Mouse (Mus musculus): ENCODE measurements around the gene Lcorl. TPM values are rescaled to one million over a fixed set of nuclear protein-coding genes. Genes with fewer than 3 reads are reported as not detected.
"Not testable (repeated sequence)": the region's sequence is repeated elsewhere in the genome, so short reads cannot be mapped to it uniquely, and the experiment has no call there.

Lcorl gene
- total RNA-seq, 2 experiments from 2014 or later, result 7.6 to 8.4 TPM

GRCm38 (mm10) chr5:45733751-45734150 lies 123.7 kb downstream of the Lcorl start:
- intact Hi-C loops (cut with DNase I), result no loop called here
- no peak for DNase-seq (ENCODE audit: low spot score)

- no peak for DNase-seq (ENCODE audit: low spot score)
- intact Hi-C loops (cut with DNase I), result no loop called here
Measured at GRCm38 (mm10) chr5:45718848-45719488, 138.4 kb downstream of the Lcorl start.

GRCm38 (mm10) chr5:45709653-45710052 lies 147.8 kb downstream of the Lcorl start:
- intact Hi-C loops (cut with DNase I), result no loop called here
- DNase-seq (ENCODE audit: low spot score), result no peak

GRCm38 (mm10) chr5:45706811-45707210 lies 150.6 kb downstream of the Lcorl start:
- intact Hi-C loops (cut with DNase I), result no loop called here
- DNase-seq (ENCODE audit: low spot score), result no peak

GRCm38 (mm10) chr5:45691678-45692077 lies 165.7 kb downstream of the Lcorl start:
- intact Hi-C loops (cut with DNase I), result no loop called here
- no peak for DNase-seq (ENCODE audit: low spot score)

- no peak for DNase-seq (ENCODE audit: low spot score)
- intact Hi-C loops (cut with DNase I), result no loop called here
Measured at GRCm38 (mm10) chr5:45690802-45691201, 166.6 kb downstream of the Lcorl start.

GRCm38 (mm10) chr5:45689152-45689551 lies 168.3 kb downstream of the Lcorl start:
- no peak for DNase-seq (ENCODE audit: low spot score)
- intact Hi-C loops (cut with DNase I), result no loop called here

GRCm38 (mm10) chr5:45686223-45686622 lies 171.2 kb downstream of the Lcorl start:
- no peak for DNase-seq (ENCODE audit: low spot score)
- intact Hi-C loops (cut with DNase I), result no loop called here

GRCm38 (mm10) chr5:45685243-45685642 lies 172.2 kb downstream of the Lcorl start:
- intact Hi-C loops (cut with DNase I), result no loop called here
- DNase-seq (ENCODE audit: low spot score), result no peak

GRCm38 (mm10) chr5:45683388-45683787 lies 174.0 kb downstream of the Lcorl start:
- DNase-seq (ENCODE audit: low spot score), result no peak
- intact Hi-C loops (cut with DNase I), result no loop called here

- intact Hi-C loops (cut with DNase I), result loop anchor here (10.0 kb wide), 2 partner anchors 175 to 1895 kb away; partner anchors contain the start of gene Lcorl
- DNase-seq (ENCODE audit: low spot score), result no peak
Measured at GRCm38 (mm10) chr5:45679955-45680354, 177.5 kb downstream of the Lcorl start.

GRCm38 (mm10) chr5:45677639-45678038 lies 179.8 kb downstream of the Lcorl start:
- intact Hi-C loops (cut with DNase I), result loop anchor here (10.0 kb wide), 2 partner anchors 177 to 1893 kb away; partner anchors contain the start of gene Lcorl
- no peak for DNase-seq (ENCODE audit: low spot score)

GRCm38 (mm10) chr5:45675032-45675431 lies 182.4 kb downstream of the Lcorl start:
- DNase-seq (ENCODE audit: low spot score), result no peak
- intact Hi-C loops (cut with DNase I), result loop anchor here (10.0 kb wide), 2 partner anchors 180 to 1890 kb away; partner anchors contain the start of gene Lcorl

- intact Hi-C loops (cut with DNase I), result loop anchor here (10.0 kb wide), 2 partner anchors 184 to 1886 kb away; partner anchors contain the start of gene Lcorl
- DNase-seq (ENCODE audit: low spot score), result no peak
Measured at GRCm38 (mm10) chr5:45670894-45671494, 186.4 kb downstream of the Lcorl start.

GRCm38 (mm10) chr5:45670280-45670670 lies 187.1 kb downstream of the Lcorl start:
- DNase-seq (ENCODE audit: low spot score), result no peak
- intact Hi-C loops (cut with DNase I), result loop anchor here (10.0 kb wide), 2 partner anchors 185 to 1885 kb away; partner anchors contain the start of gene Lcorl

GRCm38 (mm10) chr5:45669598-45670279 lies 187.7 kb downstream of the Lcorl start, which contains the start of gene Ncapg:
Gene Ncapg, plus strand, starts transcription at chr5:45669919.
- peak; percentile 96 for DNase-seq (ENCODE audit: low spot score)
- intact Hi-C loops (cut with DNase I), result loop anchor here (5.0 to 10.0 kb wide), 3 partner anchors 177 to 1885 kb away; partner anchors contain the start of genes Lap3 and Lcorl

- no peak for DNase-seq (ENCODE audit: low spot score)
- intact Hi-C loops (cut with DNase I), result loop anchor here (5.0 kb wide), 1 partner anchor 177 kb away; the partner anchor contains the start of gene Lap3
Measured at GRCm38 (mm10) chr5:45669234-45669597, 188.2 kb downstream of the Lcorl start.

GRCm38 (mm10) chr5:45668831-45669230 lies 188.6 kb downstream of the Lcorl start:
- DNase-seq (ENCODE audit: low spot score), result no peak
- intact Hi-C loops (cut with DNase I), result loop anchor here (1.0 to 5.0 kb wide), 3 partner anchors 134 to 195 kb away; partner anchors contain the start of gene Lap3

GRCm38 (mm10) chr5:45668324-45668723 lies 189.1 kb downstream of the Lcorl start:
- DNase-seq (ENCODE audit: low spot score), result no peak
- intact Hi-C loops (cut with DNase I), result loop anchor here (1.0 to 5.0 kb wide), 3 partner anchors 133 to 194 kb away; partner anchors contain the start of gene Lap3

GRCm38 (mm10) chr5:45658406-45658805 lies 199.0 kb downstream of the Lcorl start:
- DNase-seq (ENCODE audit: low spot score); intact Hi-C loops (cut with DNase I): not testable (repeated sequence)

All from heart, postnatal 25 days (tissue).